Mouse (Mus musculus): Measurements from ENCODE around the gene Slc50a1. TPM values are rescaled to one million over a fixed set of nuclear protein-coding genes. Genes with fewer than 3 reads are reported as not detected.
A peak's percentile ranks its signal among the peaks of the same experiment; 100 is the strongest.

Slc50a1 gene
- polyA plus RNA-seq, 1 experiment from 2014 or later, result 44.0 TPM

GRCm38 (mm10) chr3:89278643-89279042, 8.3 kb upstream of the Slc50a1 start:
- H3K27me3 ChIP-seq, result peaks cover 48% of the 10 kb centered on the region

DNA sequence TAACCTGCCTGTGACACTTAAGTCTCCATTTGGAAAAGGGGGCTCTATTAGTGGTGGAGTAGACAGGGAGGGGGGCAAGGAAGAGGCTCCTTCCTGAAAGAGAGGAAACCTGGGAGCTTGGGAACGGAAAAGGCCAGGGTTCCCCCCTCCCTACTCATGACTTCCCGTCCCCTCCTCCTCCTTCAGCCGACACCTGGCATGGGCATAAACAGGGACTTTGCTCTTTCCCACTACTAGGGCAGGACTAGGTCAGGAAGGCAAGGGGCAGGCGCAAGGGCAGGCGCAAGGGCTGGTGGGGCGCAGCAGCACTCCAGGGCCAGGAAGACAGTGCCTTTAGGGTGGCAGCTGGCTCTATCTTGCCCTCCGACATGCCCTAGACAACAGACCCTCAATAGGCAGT, 7.7 kb upstream of the Slc50a1 start:
- no peaks in the 10 kb centered on the region for H3K36me3 ChIP-seq
- H3K4me2 ChIP-seq, result peak overlapping the region; percentile 94
- H3K9ac ChIP-seq, result peak overlapping the region; percentile 72
- 53% methylated on average over 7 of the region's 7 CpGs for WGBS
- no peaks in the 10 kb centered on the region for H3K9me3 ChIP-seq
- no peak for ATAC-seq (ENCODE audit: low read depth)
- peak overlapping the region; percentile 68; the same call in 1 of the 2 replicates for H3K27ac ChIP-seq (replicated peaks)
- peak overlapping the region; percentile 49 for H3K4me3 ChIP-seq
- peaks cover 48% of the 10 kb centered on the region for H3K27me3 ChIP-seq
- H3K4me1 ChIP-seq (replicated peaks), result peaks cover 54% of the 10 kb centered on the region

More at GRCm38 (mm10) chr3:89278643-89279042, 8.3 kb upstream of the Slc50a1 start:
- Histone ChIP-seq H3K36me3 (no peaks in the 10 kb centered on the region), H3K9me3 (no peaks in the 10 kb centered on the region), H3K4me2 (peak overlapping the region; percentile 94), H3K4me1 (replicated peaks) (peaks cover 54% of the 10 kb centered on the region), H3K9ac (peak overlapping the region; percentile 72), H3K27ac (replicated peaks) (peak overlapping the region; percentile 68), H3K4me3 (peak overlapping the region; percentile 49)
- 10% methylated on average over 8 of the region's 8 CpGs for WGBS
- no peak for ATAC-seq (ENCODE audit: low read depth)

DNA sequence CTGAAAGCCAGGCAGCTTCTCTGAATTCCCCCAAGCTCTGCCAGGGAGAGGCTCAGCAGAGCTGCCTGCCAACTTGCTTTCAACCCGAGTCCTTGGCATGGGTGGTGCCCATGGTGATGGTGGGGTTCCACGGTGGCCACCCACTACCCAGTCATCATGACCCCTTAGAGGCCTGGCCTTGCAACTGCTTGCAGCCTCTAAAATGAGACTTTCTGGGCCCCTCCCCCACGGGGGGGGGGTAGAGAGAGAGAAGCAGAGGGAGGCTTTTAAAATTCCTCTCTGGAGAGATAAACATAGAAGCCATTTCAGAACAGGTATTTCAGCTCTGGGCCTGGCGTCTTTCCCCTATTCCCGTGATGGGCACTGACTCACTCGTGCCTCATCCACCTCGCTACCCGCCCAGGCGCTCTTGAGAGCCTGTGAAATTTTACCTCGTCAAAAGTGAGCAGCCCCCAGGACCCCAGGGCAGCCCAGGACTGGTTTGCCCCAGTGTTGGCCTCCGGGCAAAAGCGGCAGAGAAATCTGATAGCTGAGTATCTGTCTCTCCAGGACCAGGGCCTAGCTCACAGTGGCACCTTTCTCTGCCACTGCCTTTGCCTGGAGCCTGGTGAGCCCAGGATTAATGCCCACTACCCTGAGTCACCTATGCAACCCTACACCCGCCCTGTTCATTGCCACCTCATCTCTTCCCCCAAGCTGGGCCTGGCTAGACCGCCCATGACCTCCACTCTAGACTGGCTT, 7.1 kb upstream of the Slc50a1 start:
- H3K36me3 ChIP-seq, result no peaks in the 10 kb centered on the region
- H3K27ac ChIP-seq (replicated peaks), result peak overlapping the region; percentile 54; the same call in 1 of the 2 replicates
- H3K27me3 ChIP-seq, result peaks cover 48% of the 10 kb centered on the region
- no peak for ATAC-seq (ENCODE audit: low read depth)
- no peaks in the 10 kb centered on the region for H3K9me3 ChIP-seq
- H3K4me2 ChIP-seq, result peak overlapping the region; percentile 94
- H3K9ac ChIP-seq, result peak overlapping the region; percentile 72
- peak overlapping the region; percentile 49 for H3K4me3 ChIP-seq
- 61% methylated on average over 14 of the region's 14 CpGs for WGBS
- H3K4me1 ChIP-seq (replicated peaks), result peaks cover 54% of the 10 kb centered on the region

DNA sequence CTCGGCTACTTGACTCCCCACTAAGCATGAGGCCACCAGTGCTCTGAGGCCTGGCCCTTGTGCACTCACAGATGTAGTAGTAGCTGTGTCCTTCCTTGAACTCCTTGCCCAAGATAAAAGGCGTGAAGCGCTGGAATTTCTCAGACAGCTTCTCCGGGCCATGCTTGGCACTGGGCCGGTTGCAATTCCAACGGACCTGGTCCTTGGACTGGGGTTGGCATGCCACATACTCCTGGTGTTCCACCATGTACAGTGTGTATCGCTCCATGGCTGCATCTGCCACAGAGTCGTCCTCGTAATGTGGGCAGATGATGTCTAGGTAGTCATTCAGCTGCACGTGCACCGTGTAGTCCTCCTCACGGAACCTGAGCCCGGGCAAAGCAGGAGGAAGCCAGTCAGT, 5.7 kb upstream of the Slc50a1 start:
- peaks cover 51% of the 10 kb centered on the region for H3K4me1 ChIP-seq (replicated peaks)
- H3K9ac ChIP-seq, result no peak overlapping the region
- no peak overlapping the region for H3K4me3 ChIP-seq
- no peak for ATAC-seq (ENCODE audit: low read depth)
- 95% methylated on average over 13 of the region's 13 CpGs for WGBS
- no peaks in the 10 kb centered on the region for H3K9me3 ChIP-seq
- H3K4me2 ChIP-seq, result no peak overlapping the region
- no peaks in the 10 kb centered on the region for H3K36me3 ChIP-seq
- peaks cover 39% of the 10 kb centered on the region for H3K27me3 ChIP-seq
- H3K27ac ChIP-seq (replicated peaks), result no peak overlapping the region

DNA sequence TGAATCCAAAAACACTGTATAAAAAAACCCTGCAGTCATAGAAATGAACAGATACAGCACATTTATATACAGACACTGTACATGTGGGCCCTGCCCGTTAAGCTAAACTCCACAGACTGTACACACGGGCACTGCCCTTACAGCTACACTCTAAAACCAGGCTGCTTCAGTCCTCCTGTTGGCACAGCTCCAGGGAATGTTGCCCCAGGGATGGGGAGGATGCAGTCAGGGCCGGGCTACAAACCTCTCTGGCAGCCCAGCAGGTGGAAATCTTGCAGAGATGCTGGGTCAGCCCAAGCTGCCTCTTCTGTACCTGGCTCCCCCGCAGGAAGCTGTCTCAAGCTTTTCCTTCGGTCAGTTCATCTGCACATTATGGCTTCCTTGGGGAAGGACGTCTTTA, 1.4 kb upstream of the Slc50a1 start:
- no peak overlapping the region for H3K4me2 ChIP-seq
- ATAC-seq (ENCODE audit: low read depth), result no peak
- H3K9me3 ChIP-seq, result no peaks in the 10 kb centered on the region
- H3K27me3 ChIP-seq, result 0 out of 2 replicates have a peak, but pooled peaks cover 6% of the 10 kb centered on the region
- H3K36me3 ChIP-seq, result no peaks in the 10 kb centered on the region
- peaks cover 46% of the 10 kb centered on the region for H3K4me1 ChIP-seq (replicated peaks)
- no peak overlapping the region for H3K27ac ChIP-seq (replicated peaks)
- 0 out of 2 replicates have a peak overlapping the region, but pooled peaks have one; percentile 22 for H3K9ac ChIP-seq
- no peak overlapping the region for H3K4me3 ChIP-seq
- 42% methylated on average over 6 of the region's 6 CpGs for WGBS

- ATAC-seq (ENCODE audit: low read depth), result no peak
- H3K36me3 ChIP-seq, result no peaks in the 10 kb centered on the region
- peak overlapping the region; percentile 51 for H3K4me3 ChIP-seq
- peak overlapping the region; percentile 81 for H3K4me2 ChIP-seq
- H3K9me3 ChIP-seq, result no peaks in the 10 kb centered on the region
- 66% methylated on average over 6 of the region's 6 CpGs for WGBS
- H3K4me1 ChIP-seq (replicated peaks), result peaks cover 50% of the 10 kb centered on the region
- no peaks in the 10 kb centered on the region for H3K27me3 ChIP-seq
- peak overlapping the region; percentile 80 for H3K9ac ChIP-seq
- H3K27ac ChIP-seq (replicated peaks), result peak overlapping the region; percentile 74
Observed at GRCm38 (mm10) chr3:89270891-89271290, 521 bp upstream of the Slc50a1 start.

- ATAC-seq (ENCODE audit: low read depth), result no peak
- Histone ChIP-seq H3K9ac (peak overlapping the region; percentile 53; the same call in 1 of the 2 replicates), H3K4me2 (peak overlapping the region; percentile 81), H3K36me3 (no peaks in the 10 kb centered on the region), H3K27ac (replicated peaks) (no peak overlapping the region), H3K4me1 (replicated peaks) (peaks cover 52% of the 10 kb centered on the region), H3K9me3 (no peaks in the 10 kb centered on the region), H3K27me3 (no peaks in the 10 kb centered on the region), H3K4me3 (peak overlapping the region; percentile 51)
- WGBS, result 55% methylated on average over 8 of the region's 8 CpGs
Observed at GRCm38 (mm10) chr3:89268916-89269315, 1.5 kb downstream of the Slc50a1 start.

- H3K4me1 ChIP-seq (replicated peaks), result peaks cover 45% of the 10 kb centered on the region
- H3K9ac ChIP-seq, result peak overlapping the region; percentile 93
- peak; percentile 87 for ATAC-seq (ENCODE audit: low read depth)
- H3K4me3 ChIP-seq, result peak overlapping the region; percentile 72
- no peaks in the 10 kb centered on the region for H3K27me3 ChIP-seq
- H3K36me3 ChIP-seq, result no peaks in the 10 kb centered on the region
- peak overlapping the region; percentile 85 for H3K27ac ChIP-seq (replicated peaks)
- H3K4me2 ChIP-seq, result peak overlapping the region; percentile 95
- WGBS, result under 1% methylated on average over 20 of the region's 20 CpGs
- H3K9me3 ChIP-seq, result no peaks in the 10 kb centered on the region
Observed at GRCm38 (mm10) chr3:89266439-89266893, 3.9 kb downstream of the Slc50a1 start.

DNA sequence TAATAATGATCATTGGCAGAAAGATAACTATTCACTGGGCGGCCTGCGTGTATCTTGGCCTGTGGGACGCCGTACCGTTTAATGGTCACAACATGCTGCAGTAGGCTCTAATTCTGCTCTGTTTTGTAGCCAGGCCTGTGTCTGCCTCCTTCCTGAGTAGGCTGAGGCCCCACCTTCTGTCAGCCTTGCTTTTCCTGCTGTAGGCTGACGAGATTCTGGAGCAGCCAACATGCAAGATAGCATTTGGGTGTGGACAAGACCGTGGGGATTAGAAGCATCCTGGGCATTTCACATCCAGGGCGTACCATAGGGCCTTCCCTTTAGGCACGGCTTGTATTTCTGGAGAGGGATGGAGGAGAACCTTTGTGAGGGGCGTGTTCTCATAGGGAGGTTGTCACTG, 8.0 kb downstream of the Slc50a1 start:
- Histone ChIP-seq H3K4me1 (replicated peaks) (peaks cover 13% of the 10 kb centered on the region), H3K9ac (no peak overlapping the region), H3K36me3 (no peaks in the 10 kb centered on the region), H3K27ac (replicated peaks) (no peak overlapping the region), H3K4me2 (no peak overlapping the region), H3K9me3 (no peaks in the 10 kb centered on the region), H3K27me3 (no peaks in the 10 kb centered on the region), H3K4me3 (no peak overlapping the region)
- whole genome bisulfite sequencing, result 73% methylated on average over 10 of the region's 10 CpGs
- no peak for ATAC-seq (ENCODE audit: low read depth)

GRCm38 (mm10) chr3:89260211-89260610, 10.2 kb downstream of the Slc50a1 start:
- no peak overlapping the region for H3K9ac ChIP-seq
- H3K4me3 ChIP-seq, result no peak overlapping the region
- H3K4me2 ChIP-seq, result no peak overlapping the region
- no peak overlapping the region for H3K27ac ChIP-seq (replicated peaks)
- H3K36me3 ChIP-seq, result no peaks in the 10 kb centered on the region
- no peaks in the 10 kb centered on the region for H3K9me3 ChIP-seq
- ATAC-seq (ENCODE audit: low read depth), result no peak
- H3K4me1 ChIP-seq (replicated peaks), result no peaks in the 10 kb centered on the region
- no peaks in the 10 kb centered on the region for H3K27me3 ChIP-seq
- 77% methylated on average over 3 of the region's 3 CpGs for WGBS

- H3K4me3 ChIP-seq, result no peak within 1 kb of the TSS
- H3K36me3 ChIP-seq, result no peaks in the 10 kb centered on the region
- no peaks in the 10 kb centered on the region for H3K27me3 ChIP-seq
- H3K9me3 ChIP-seq, result no peaks in the 10 kb centered on the region
- H3K4me2 ChIP-seq, result no peak within 1 kb of the TSS
- WGBS, result 53% methylated on average over 7 of the region's 7 CpGs
- no peak within 1 kb of the TSS for H3K27ac ChIP-seq (replicated peaks)
- no peaks in the 10 kb centered on the region for H3K4me1 ChIP-seq (replicated peaks)
- no peak within 1 kb of the TSS for H3K9ac ChIP-seq
- ATAC-seq (ENCODE audit: low read depth), result no peak
Observed at GRCm38 (mm10) chr3:89259076-89259475, 11.3 kb downstream of the Slc50a1 start, which contains the start of gene Dpm3. Dpm3 (plus strand) TSS chr3:89259358.

GRCm38 (mm10) chr3:89256177-89256576, 14.2 kb downstream of the Slc50a1 start:
- H3K27ac ChIP-seq (replicated peaks), result no peak overlapping the region
- H3K9me3 ChIP-seq, result no peaks in the 10 kb centered on the region
- no peaks in the 10 kb centered on the region for H3K27me3 ChIP-seq
- H3K4me1 ChIP-seq (replicated peaks), result peaks cover 11% of the 10 kb centered on the region
- H3K36me3 ChIP-seq, result no peaks in the 10 kb centered on the region
- 75% methylated on average over 5 of the region's 5 CpGs for WGBS
- no peak for ATAC-seq (ENCODE audit: low read depth)
- H3K9ac ChIP-seq, result no peak overlapping the region
- H3K4me2 ChIP-seq, result no peak overlapping the region
- H3K4me3 ChIP-seq, result no peak overlapping the region

Measured in neural tube, embryonic 13.5 days (tissue).